ENCODE assay signal across 8 mouse cellular contexts in genomic region chr3:36221743-36222682, GRCm38 (mm10). TPM values are rescaled to one million over a fixed set of nuclear protein-coding genes. Genes with fewer than 3 reads are reported as not detected.
DNase-seq lines count a peak whose midpoint lies in the region; ATAC-seq lines count a peak whose summit lies in the region.

Gene Qrfpr, minus strand, starts transcription at chr3:36222313.

- WGBS in lung, embryonic 16.5 days, result 8% methylated on average over 39 of the region's 39 CpGs

- no peak for ATAC-seq in lung, embryonic 16.5 days (ENCODE audit: low read depth)
- ATAC-seq in monocyte, adult 5-6 weeks (replicated peaks; ENCODE audit: insufficient number of reproducible peaks, low FRiP score, low TSS enrichment, poor library complexity, severe bottlenecking), result no peak

- peaks cover 12% of the 10 kb centered on the region for H3K27me3 ChIP-seq in lung, embryonic 16.5 days (ENCODE audit: control insufficient read depth, insufficient read depth, low read depth, low read length)

- peak; percentile 14 for DNase-seq in adrenal gland, postnatal 14 days
- DNase-seq in adrenal gland, adult 8-10 months, result no peak
- DNase-seq in lung, adult 18-20 months, result no peak
- peak; percentile 47 to 67 for DNase-seq in left cerebral cortex, postnatal 25 days (ENCODE audit: low spot score in 2 of 2)
- peak; percentile 61 for DNase-seq in right cerebral cortex, adult 18-20 months
- DNase-seq in cerebellum, postnatal 36 days, result no peak

- no peaks in the 10 kb centered on the region for H3K9me3 ChIP-seq in lung, embryonic 16.5 days (ENCODE audit: control insufficient read depth, low read length)

- H3K4me3 ChIP-seq in lung, embryonic 16.5 days (ENCODE audit: low read length), result peak within 1 kb of the TSS; percentile 27

- H3K4me1 ChIP-seq in lung, embryonic 16.5 days (replicated peaks; ENCODE audit: control insufficient read depth, insufficient read depth, low read length), result 0 out of 2 replicates have a peak, but pooled peaks cover 3% of the 10 kb centered on the region

- intact Hi-C loops in left cerebral cortex, postnatal 25 days (cut with DNase I), result no loop called here

- H3K36me3 ChIP-seq in lung, embryonic 16.5 days (ENCODE audit: control insufficient read depth, insufficient read depth, low read length), result no peaks in the 10 kb centered on the region

- peak within 1 kb of the TSS; percentile 44 for H3K4me2 ChIP-seq in lung, embryonic 16.5 days (ENCODE audit: low read depth, low read length)

- H3K27ac ChIP-seq in lung, embryonic 16.5 days (ENCODE audit: low read length), result no peak within 1 kb of the TSS

- H3K9ac ChIP-seq in lung, embryonic 16.5 days (ENCODE audit: low read length), result no peak within 1 kb of the TSS

RNA-seq across cellular contexts. Expression of gene Qrfpr, which starts in this region (rescaled TPM):
- total RNA-seq in adrenal gland, postnatal 14 days (2021), result not detected in 2 replicates
- total RNA-seq in adrenal gland, adult 8-10 months (2022), result not detected
- 0.29 and 0.30 TPM in 2 replicates for polyA plus RNA-seq in lung, embryonic 16.5 days (2015; fragmentation: Nextera tagmentation; extraction: Ambion mirVana)
- total RNA-seq in left cerebral cortex, postnatal 25 days (2021), result 1 to 10 TPM; 5.4 to 6.7 TPM
- total RNA-seq in monocyte, adult 5-6 weeks (2017), result not detected in 3 replicates

Comparison
In these comparisons a context has a peak if more than half of its experiments do, and no peak if none do; other contexts are left out.
1. Peak in DNase-seq in adrenal gland, postnatal 14 days; RNA of the gene not detected or under 1 TPM.
2. DNase-seq: peak in left cerebral cortex, postnatal 25 days (2 of 2) and right cerebral cortex, adult 18-20 months (single experiment); none in adrenal gland, adult 8-10 months (single experiment), lung, adult 18-20 months (0 of 2) and cerebellum, postnatal 36 days (0 of 2).